Mouse (Mus musculus) stomach, postnatal 0 days (tissue): ENCODE results near the gene Vamp8.

Source experiments
- CTCF ChIP-seq: IDR thresholded peaks from 2 replicates; pipeline ENCODE4 v1.5.1; 2016; ENCODE audit warnings: antibody characterized with exemption, low read depth, mild to moderate bottlenecking, moderate library complexity
- EP300 ChIP-seq: optimal IDR thresholded peaks from 2 replicates; pipeline ENCODE3; 2016; ENCODE audit warnings: antibody characterized with exemption

DNA sequence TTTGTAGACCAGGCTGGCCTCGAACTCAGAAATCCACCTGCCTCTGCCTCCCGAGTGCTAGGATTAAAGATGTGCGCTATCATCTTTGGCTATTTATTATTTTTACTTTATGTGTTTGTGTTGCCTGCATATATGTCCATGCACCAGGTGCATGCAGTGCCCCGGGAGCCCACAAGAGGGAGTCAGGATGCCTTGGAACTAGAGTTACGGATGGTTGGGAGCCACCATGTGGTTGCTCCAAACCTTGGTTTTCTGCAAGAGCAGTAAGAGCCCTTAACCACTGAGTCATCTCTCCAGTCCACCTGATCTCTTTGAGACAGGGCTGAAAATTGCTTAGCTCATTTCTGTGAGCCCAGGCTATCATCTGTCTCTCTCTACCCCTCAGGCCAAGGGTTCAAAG is 16.6 kb upstream of the Vamp8 start:
- peak; percentile 99 for TF ChIP-seq CTCF
- TF ChIP-seq EP300: no peak
